10 mouse cellular contexts compared by ENCODE assay signal in genomic region chr11:79144043-79144591, GRCm38 (mm10). TPM values are rescaled to one million over a fixed set of nuclear protein-coding genes. Genes with fewer than 3 reads are reported as not detected.
A peak's percentile ranks its signal among the peaks of the same experiment; 100 is the strongest.
DNase-seq lines count a peak whose midpoint lies in the region; ATAC-seq and TF ChIP-seq lines count a peak whose summit lies in the region.
"Had no signal": no experiment of that assay in that cellular context is flagged by ENCODE, and none has a peak within 500 bp of the region (broad histone marks: within the 10 kb centered on the region; RNA-seq: fewer than 3 reads in every experiment).

No protein-coding gene starts in this region.

- no peak for DNase-seq in limb, embryonic 10.5 days (ENCODE audit: low spot score)
- no peak for DNase-seq in cerebellum, postnatal 4 days (ENCODE audit: low spot score in 2 of 2)
- no peak for DNase-seq in spleen, postnatal 4 days (ENCODE audit: low spot score in 2 of 2)
- DNase-seq in thymus, postnatal 10 days (ENCODE audit: low spot score in 2 of 2): no peak

- no peaks in the 10 kb centered on the region for H3K36me3 ChIP-seq in limb, embryonic 12.5 days
- no peaks in the 10 kb centered on the region for H3K36me3 ChIP-seq in limb, embryonic 10.5 days
- H3K36me3 ChIP-seq in forebrain, embryonic 12.5 days (replicated peaks): no peaks in the 10 kb centered on the region
- peaks cover 14% of the 10 kb centered on the region; the same call in 1 of the 2 replicates for H3K36me3 ChIP-seq in intestine, postnatal 0 days (ENCODE audit: control insufficient read depth, insufficient read depth)

- no peak for TF ChIP-seq CTCF in intestine, postnatal 0 days (IDR thresholded peaks at IDR 0.05; ENCODE audit: low read depth)
- no peak for TF ChIP-seq CTCF in olfactory bulb, adult 2 months (IDR thresholded peaks at IDR 0.05; ENCODE audit: insufficient read depth, low read depth, low read length)

- peak overlapping the region; percentile 83; the same call in 1 of the 2 replicates for H3K4me2 ChIP-seq in limb, embryonic 12.5 days
- H3K4me2 ChIP-seq in forebrain, embryonic 12.5 days: peak overlapping the region; percentile 76
- peak overlapping the region; percentile 75 for H3K4me2 ChIP-seq in intestine, postnatal 0 days (replicated peaks; ENCODE audit: low read depth)

- no peak overlapping the region for H3K27ac ChIP-seq in limb, embryonic 12.5 days
- H3K27ac ChIP-seq in limb, embryonic 10.5 days: no peak overlapping the region
- H3K27ac ChIP-seq in forebrain, embryonic 12.5 days: peak overlapping the region; percentile 26; the same call in 1 of the 2 replicates
- no peak overlapping the region for H3K27ac ChIP-seq in intestine, postnatal 0 days (ENCODE audit: low read depth, low read length)
- 0 out of 2 replicates have a peak overlapping the region, but pooled peaks have one; percentile 61 for H3K27ac ChIP-seq in olfactory bulb, adult 2 months (ENCODE audit: insufficient read depth, low read depth, low read length)
- H3K27ac ChIP-seq: liver, embryonic 14.5 days had no signal

- H3K4me1 ChIP-seq in limb, embryonic 12.5 days (replicated peaks): peaks cover 33% of the 10 kb centered on the region
- H3K4me1 ChIP-seq in limb, embryonic 10.5 days: peaks cover 44% of the 10 kb centered on the region
- H3K4me1 ChIP-seq in forebrain, embryonic 12.5 days: peaks cover 43% of the 10 kb centered on the region
- peaks cover 8% of the 10 kb centered on the region for H3K4me1 ChIP-seq in intestine, postnatal 0 days (replicated peaks; ENCODE audit: control insufficient read depth, insufficient read depth, low read length)
- peaks cover 31% of the 10 kb centered on the region for H3K4me1 ChIP-seq in olfactory bulb, adult 2 months (ENCODE audit: control insufficient read depth, insufficient read depth, low read length)

- 90% methylated on average over 2 of the region's 2 CpGs for WGBS in limb, embryonic 12.5 days
- 95% methylated on average over 2 of the region's 2 CpGs for WGBS in limb, embryonic 10.5 days
- 80% methylated on average over 2 of the region's 2 CpGs for WGBS in forebrain, embryonic 12.5 days
- 77% methylated on average over 2 of the region's 2 CpGs for WGBS in intestine, postnatal 0 days
- WGBS in olfactory bulb, adult 2 months: 29% methylated on average over 2 of the region's 2 CpGs

- no peak overlapping the region for H3K9ac ChIP-seq in limb, embryonic 12.5 days (replicated peaks)
- no peak overlapping the region for H3K9ac ChIP-seq in forebrain, embryonic 12.5 days
- peak overlapping the region; percentile 2; the same call in 1 of the 2 replicates for H3K9ac ChIP-seq in intestine, postnatal 0 days (ENCODE audit: low read depth, low read length)
- H3K9ac ChIP-seq: liver, embryonic 14.5 days had no signal

- no peak overlapping the region for H3K4me3 ChIP-seq in limb, embryonic 12.5 days (replicated peaks)
- H3K4me3 ChIP-seq in limb, embryonic 10.5 days: no peak overlapping the region
- peak overlapping the region; percentile 83; the same call in 1 of the 2 replicates for H3K4me3 ChIP-seq in forebrain, embryonic 12.5 days (replicated peaks)
- H3K4me3 ChIP-seq in intestine, postnatal 0 days (ENCODE audit: low read depth, low read length): peak overlapping the region; percentile 81
- H3K4me3 ChIP-seq in olfactory bulb, adult 2 months (ENCODE audit: insufficient read depth, low read depth, low read length): peak overlapping the region; percentile 76

- TF ChIP-seq POLR2A in olfactory bulb, adult 2 months (IDR thresholded peaks at IDR 0.05; ENCODE audit: insufficient read depth, low read depth, low read length): no peak

- no peaks in the 10 kb centered on the region for H3K27me3 ChIP-seq in limb, embryonic 12.5 days
- 0 out of 2 replicates have a peak, but pooled peaks cover 6% of the 10 kb centered on the region for H3K27me3 ChIP-seq in limb, embryonic 10.5 days (ENCODE audit: low read depth, poor library complexity, severe bottlenecking)
- H3K27me3 ChIP-seq in forebrain, embryonic 12.5 days: no peaks in the 10 kb centered on the region
- H3K27me3 ChIP-seq in intestine, postnatal 0 days (replicated peaks; ENCODE audit: control insufficient read depth, insufficient read depth, low read length): no peaks in the 10 kb centered on the region
- H3K27me3 ChIP-seq: Patski had no signal

- no peak for ATAC-seq in limb, embryonic 12.5 days (ENCODE audit: insufficient number of reproducible peaks, insufficient read depth, low FRiP score, low TSS enrichment, low read depth)
- ATAC-seq in forebrain, embryonic 12.5 days (ENCODE audit: low FRiP score): no peak
- ATAC-seq in intestine, postnatal 0 days: no peak
- ATAC-seq: Patski had no signal

- H3K9me3 ChIP-seq in limb, embryonic 12.5 days: no peaks in the 10 kb centered on the region
- no peaks in the 10 kb centered on the region for H3K9me3 ChIP-seq in limb, embryonic 10.5 days (replicated peaks)
- H3K9me3 ChIP-seq in forebrain, embryonic 12.5 days: no peaks in the 10 kb centered on the region
- no peaks in the 10 kb centered on the region for H3K9me3 ChIP-seq in intestine, postnatal 0 days (ENCODE audit: control insufficient read depth)

RNA-seq across cellular contexts. Expression of gene Ksr1, which starts 2.1 kb away (rescaled TPM):
- polyA plus RNA-seq in limb, embryonic 12.5 days (2016; fragmentation: Nextera tagmentation; extraction: Ambion mirVana): 2.7 and 4.3 TPM in 2 replicates
- 1.0 and 1.3 TPM in 2 replicates for polyA plus RNA-seq in limb, embryonic 10.5 days (2016; fragmentation: Nextera tagmentation; extraction: Ambion mirVana)
- 4.7 and 7.6 TPM in 2 replicates for polyA plus RNA-seq in forebrain, embryonic 12.5 days (2016; fragmentation: Nextera tagmentation; extraction: Ambion mirVana)
- polyA plus RNA-seq in intestine, postnatal 0 days (2015; fragmentation: Nextera tagmentation; extraction: Ambion mirVana): 4.7 and 6.8 TPM in 2 replicates
- not detected in 2 replicates for polyA plus RNA-seq in olfactory bulb, adult 2 months (2012; ENCODE audit: insufficient read depth, insufficient read length, low replicate concordance, missing spikeins)

Comparison
In these comparisons a context has a peak if more than half of its experiments do, and no peak if none do; other contexts are left out.
1. H3K27ac ChIP-seq: peak in forebrain, embryonic 12.5 days (single experiment) and olfactory bulb, adult 2 months (single experiment); none in limb, embryonic 12.5 days (single experiment), limb, embryonic 10.5 days (single experiment) and intestine, postnatal 0 days (single experiment).
2. H3K4me3 ChIP-seq: peak in forebrain, embryonic 12.5 days (single experiment), intestine, postnatal 0 days (single experiment) and olfactory bulb, adult 2 months (single experiment); none in limb, embryonic 12.5 days (single experiment) and limb, embryonic 10.5 days (single experiment).
3. Peak in every context shown above with its lines, with median percentiles within 50 percentile points of each other: H3K4me2 ChIP-seq.